Mouse (Mus musculus) cerebellum, adult 2 months (tissue): ENCODE data around the gene Rb1.

Source experiments
- CTCF ChIP-seq: fragments of 200-500 bp; IDR thresholded peaks from 2 replicates; pipeline ENCODE4 v1.5.1; 2011; ENCODE audit warnings: low read depth, mild to moderate bottlenecking, control low read depth, low read length, moderate library complexity, borderline replicate concordance; ENCODE audit not compliant: insufficient read depth
- POLR2A ChIP-seq: fragments of 200-500 bp; IDR thresholded peaks from 2 replicates; pipeline ENCODE4 v1.6.1; 2011; ENCODE audit warnings: low read length, control low read depth, borderline replicate concordance; ENCODE audit not compliant: insufficient read depth

DNA sequence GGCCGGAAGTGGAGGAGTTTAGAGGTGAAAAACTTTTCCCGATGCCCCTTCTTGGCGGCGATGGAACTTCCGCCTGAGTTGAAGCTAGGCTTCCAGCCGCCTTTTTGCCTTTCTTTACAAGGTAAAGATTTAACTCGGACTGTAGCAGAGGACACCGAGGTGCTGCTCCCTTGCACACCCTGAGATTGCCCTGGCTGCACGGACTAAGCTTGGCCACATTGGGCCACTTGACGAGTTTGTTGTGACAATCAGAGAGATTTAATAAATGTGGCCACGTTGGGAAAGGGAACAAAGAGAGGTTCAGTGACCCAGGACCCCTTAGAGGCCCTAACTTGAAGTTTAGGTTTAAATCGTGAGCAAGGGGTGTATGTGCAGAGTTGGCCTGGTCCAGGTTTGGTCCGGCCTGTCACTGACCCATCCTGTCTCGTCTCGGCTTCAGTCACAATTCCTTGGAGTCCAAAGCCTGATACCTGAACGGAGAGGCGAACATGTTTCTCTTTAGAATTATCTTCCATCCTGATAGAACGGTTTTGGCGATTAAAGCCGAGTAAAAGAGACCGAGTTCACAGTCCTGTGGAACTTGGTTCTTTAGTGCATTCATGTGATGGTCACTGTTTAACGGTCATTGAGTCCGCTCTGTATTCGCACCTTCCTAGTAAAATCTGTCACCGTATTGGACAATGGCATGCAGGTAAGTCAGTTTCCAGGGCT is 181.8 kb downstream of the Rb1 start:
- TF ChIP-seq CTCF (no peak), POLR2A (no peak)
